Mouse (Mus musculus): ENCODE measurements around the gene Zfp184.
A peak's percentile ranks its signal among the peaks of the same experiment; 100 is the strongest.

The Zfp184 gene

GRCm38 (mm10) chr13:21923417-21923816 lies 21.5 kb upstream of the Zfp184 start:
- DNase-seq: no peak

- peak in 1 of 2 experiments; percentile 23 for DNase-seq
These were observed 20.1 kb upstream of the Zfp184 start for GRCm38 (mm10) chr13:21924734-21925335.

DNA sequence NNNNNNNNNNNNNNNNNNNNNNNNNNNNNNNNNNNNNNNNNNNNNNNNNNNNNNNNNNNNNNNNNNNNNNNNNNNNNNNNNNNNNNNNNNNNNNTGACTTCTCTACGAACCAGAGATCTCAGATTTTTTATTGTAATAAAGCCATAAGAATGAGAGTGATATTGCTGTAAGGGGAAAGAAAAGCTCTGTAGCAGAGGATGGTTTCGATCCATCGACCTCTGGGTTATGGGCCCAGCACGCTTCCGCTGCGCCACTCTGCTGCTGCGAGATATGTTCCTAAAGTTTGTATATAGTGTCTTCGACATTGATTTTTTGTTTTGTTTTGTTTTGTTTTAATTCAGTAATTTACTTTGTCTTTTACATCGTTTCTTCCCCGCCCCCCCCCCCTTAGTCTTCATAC lies 13.9 kb upstream of the Zfp184 start:
- no peak for DNase-seq

DNA sequence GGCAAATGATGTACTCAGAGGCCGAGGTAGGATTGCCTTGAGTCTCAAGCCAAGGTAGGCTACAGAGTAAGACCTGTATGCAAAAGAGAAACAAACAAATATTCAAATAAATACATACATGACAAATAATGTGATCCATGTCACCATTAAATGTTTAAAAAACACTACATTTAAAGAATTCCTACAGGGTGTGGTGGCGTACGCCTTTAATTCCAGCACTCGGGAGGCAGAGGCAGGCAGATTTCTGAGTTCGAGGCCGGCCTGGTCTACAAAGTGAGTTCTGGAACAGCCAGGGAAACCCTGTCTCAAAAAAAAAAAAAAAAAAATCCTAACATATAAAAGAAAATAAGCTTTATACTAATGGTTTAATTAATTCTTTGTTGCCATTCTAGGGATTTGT lies 13.2 kb upstream of the Zfp184 start:
- no peak for DNase-seq

DNA sequence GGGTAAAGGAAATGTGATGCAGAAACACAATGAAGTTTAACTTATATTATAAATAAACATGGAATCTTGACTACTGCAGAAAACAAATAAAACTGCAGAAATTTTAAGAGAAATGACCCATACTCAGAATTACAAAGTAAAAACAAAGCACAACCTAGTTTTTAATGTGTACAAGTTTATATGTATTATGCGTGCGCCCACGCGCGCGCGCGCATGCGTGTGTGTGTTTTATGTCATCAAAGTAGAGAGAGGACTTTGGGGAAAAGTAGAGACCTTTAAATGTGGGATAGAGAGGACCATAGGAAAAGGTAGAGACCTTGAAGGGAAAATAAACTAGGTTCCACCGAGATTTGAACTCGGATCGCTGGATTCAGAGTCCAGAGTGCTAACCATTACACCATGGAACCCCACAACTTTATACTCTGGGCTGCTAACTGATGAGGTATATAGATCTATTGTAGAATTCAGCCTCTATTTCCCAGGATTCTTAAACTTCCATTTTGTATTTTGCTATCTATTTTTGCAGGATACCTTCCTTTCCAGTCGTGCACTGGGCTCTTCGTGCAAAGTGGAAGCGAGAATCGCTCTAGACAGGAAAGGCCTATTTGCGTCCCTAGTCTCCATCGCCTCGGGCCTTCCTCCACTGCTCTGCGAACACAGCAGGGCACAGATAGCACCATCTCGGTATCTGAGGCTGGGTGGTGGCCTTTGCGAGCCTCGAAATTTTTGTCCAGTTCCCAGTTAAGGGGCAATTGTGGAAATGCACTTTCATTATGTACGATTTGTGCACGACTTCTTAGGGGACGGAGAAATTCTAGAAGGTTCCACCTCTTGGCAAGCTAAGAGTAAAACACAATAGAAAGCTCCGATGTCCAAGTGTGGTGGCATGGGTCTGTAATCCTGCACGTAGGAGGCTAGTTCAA lies 11.0 kb upstream of the Zfp184 start:
- peak in 1 of 2 experiments; percentile 15 for DNase-seq

DNA sequence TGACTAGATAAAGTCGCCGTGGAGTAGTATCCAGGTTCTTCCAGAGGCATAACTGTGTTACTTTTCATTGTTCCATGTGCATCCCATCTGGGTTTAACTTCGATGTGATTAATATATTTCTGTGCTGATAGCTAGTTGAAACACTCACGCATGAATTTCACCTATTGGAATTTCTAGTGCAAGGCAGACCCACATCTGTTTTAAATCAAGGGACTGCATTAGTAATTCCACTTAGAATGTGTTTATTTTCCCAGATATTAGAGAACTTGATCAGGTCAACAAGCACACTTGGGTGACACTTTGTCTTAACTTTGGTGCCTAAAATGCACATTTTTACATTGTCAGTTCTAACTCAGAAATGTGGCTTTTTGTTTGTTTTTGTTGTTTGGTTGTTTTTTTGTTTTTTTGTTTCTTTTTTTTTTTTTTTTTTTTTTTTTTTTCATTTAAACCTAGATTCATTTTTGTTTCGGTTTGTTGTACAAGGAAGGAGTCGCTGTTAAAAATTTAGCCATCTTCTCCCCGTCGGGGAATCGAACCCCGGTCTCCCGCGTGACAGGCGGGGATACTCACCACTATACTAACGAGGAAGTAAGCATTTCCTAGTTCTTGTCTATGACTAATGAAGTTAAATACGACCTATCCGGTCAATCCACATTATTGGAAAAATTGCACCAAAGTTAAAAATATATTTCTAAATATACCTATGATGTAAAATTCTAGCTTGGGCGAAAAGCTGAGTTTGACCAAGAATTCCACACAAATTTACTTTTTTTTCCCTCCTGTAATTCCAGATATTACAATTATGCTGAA lies 9.7 kb upstream of the Zfp184 start:
- DNase-seq: peak; percentile 60 to 70

- DNase-seq: no peak
These were observed 9.1 kb upstream of the Zfp184 start for GRCm38 (mm10) chr13:21935833-21936232.

DNA sequence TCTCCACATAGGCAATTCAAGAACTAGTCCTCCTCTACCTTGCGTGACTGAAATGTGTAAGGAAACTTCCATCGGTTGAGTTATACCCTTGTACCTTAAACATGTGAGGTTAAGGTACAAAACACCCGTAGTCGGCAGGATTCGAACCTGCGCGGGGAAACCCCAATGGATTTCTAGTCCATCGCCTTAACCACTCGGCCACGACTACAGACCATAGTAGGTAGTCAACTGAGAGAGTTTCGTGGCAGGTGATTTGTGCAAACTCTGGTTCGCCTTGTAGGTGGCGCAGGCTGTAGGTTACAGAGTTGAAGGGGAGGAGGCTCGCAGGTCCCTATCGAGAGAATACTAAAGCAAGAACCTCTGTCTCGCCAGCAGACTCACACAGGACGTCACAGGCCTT lies 7.9 kb upstream of the Zfp184 start:
- DNase-seq: peak; percentile 22 to 49

- peak; percentile 79 to 88 for DNase-seq
These were observed 4.7 kb upstream of the Zfp184 start for GRCm38 (mm10) chr13:21940213-21940612.

DNA sequence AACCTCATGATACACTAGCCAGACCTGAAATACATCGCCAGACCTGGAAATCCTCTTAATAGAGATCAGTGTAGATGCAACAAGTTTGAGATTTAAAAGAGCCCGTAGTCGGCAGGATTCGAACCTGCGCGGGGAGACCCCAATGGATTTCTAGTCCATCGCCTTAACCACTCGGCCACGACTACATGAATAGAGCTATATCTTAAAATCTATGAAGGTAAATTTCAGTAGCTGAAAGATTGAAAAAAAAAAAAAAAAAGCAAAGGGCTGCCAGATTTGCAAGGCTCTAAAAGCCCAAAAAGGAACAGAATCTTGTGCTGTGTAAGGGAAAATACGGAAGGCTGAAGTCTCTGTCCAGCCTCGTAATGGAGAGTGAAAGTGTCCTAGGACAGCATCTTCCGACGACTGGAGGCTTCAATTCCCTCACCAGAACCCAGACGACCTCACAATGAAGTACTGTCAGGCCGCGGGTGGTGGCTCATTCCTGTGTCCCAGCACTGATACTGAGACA lies 4.0 kb upstream of the Zfp184 start:
- DNase-seq: peak; percentile 87 to 89

- DNase-seq: no peak
These were observed 1.2 kb upstream of the Zfp184 start for GRCm38 (mm10) chr13:21943644-21944043.

GRCm38 (mm10) chr13:21944592-21944925 lies 335 bp upstream of the Zfp184 start:
- DNase-seq: peak in 1 of 2 experiments; percentile 90

GRCm38 (mm10) chr13:21969269-21969668 lies 24.4 kb downstream of the Zfp184 start:
- no peak for DNase-seq

- DNase-seq: no peak
These were observed 24.9 kb downstream of the Zfp184 start for GRCm38 (mm10) chr13:21969816-21970215.

DNA sequence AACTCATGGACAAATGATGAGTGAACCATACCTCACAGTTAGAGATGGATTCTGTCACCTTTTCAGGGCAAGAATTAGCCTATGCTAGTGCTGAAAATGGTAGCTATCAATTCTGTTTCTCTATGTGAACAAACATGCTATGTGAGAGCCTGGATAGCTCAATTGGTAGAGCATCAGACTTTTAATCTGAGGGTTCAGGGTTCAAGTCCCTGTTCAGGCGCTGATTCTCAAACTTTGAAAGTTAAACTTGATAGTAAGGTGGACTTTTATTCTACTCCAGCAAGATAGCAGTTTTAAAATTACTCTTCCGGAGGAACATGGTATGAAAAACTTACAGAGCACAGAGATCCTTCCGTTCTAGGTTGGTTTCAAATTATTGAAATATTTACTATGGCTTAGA lies 26.7 kb downstream of the Zfp184 start:
- DNase-seq: peak in 1 of 2 experiments; percentile 41

DNA sequence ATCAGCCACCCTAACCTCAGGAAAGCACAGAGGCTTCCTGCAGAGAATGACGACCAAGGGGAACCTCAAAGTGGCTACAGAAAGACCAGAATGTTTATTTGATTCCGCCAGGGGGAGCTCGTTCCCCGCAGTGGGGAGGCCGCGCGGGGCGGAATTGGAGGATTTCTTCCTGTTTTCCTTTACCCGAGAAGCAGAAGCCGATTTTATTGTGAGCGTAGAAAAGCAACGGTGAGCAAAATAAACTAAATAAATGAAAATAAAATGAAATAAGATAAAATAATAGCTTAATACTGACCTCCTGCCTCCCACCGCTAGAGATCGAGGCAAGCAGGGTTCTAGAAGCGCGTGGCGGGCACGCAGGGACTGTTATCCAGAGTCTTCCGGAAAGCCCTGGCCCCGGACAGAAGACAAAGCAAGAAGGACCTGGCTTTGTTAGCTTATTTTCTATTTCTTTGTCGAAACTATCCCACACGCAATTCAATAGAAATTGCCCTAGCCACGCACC lies 29.4 kb downstream of the Zfp184 start:
- DNase-seq: peak; percentile 93 to 94

DNA sequence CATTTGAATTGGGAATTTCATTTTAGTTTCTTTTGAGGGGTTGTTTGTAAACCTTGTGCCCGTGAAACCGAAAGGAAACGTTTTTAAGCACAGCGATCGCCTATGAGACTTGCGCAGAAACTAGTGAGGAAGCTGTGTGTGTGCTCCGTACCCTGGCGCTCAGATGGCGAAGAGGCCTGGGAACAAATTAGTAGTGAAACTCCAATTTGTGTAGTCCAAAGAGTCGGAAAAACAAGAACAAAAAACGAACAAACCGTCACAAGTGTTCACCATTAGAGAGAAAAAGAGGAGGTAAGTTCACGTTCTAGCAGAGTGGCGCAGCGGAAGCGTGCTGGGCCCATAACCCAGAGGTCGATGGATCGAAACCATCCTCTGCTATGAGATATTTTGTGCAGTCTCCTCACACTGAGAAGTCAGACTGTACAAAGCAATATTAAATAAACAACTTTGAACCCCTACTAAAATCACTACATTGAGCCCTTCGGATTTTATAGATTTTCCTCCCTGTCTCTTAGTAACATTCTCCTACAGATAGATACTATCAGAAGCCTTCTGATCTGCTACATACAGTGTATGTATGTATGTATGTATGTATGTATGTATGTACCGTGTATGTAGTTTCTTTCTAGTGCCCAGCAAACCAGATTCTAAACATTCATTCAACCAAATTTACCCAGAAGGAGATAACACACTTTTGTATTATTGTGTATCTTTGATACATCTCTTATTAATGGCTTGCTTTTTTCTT lies 30.0 kb downstream of the Zfp184 start:
- DNase-seq: peak; percentile 76 to 84

DNA sequence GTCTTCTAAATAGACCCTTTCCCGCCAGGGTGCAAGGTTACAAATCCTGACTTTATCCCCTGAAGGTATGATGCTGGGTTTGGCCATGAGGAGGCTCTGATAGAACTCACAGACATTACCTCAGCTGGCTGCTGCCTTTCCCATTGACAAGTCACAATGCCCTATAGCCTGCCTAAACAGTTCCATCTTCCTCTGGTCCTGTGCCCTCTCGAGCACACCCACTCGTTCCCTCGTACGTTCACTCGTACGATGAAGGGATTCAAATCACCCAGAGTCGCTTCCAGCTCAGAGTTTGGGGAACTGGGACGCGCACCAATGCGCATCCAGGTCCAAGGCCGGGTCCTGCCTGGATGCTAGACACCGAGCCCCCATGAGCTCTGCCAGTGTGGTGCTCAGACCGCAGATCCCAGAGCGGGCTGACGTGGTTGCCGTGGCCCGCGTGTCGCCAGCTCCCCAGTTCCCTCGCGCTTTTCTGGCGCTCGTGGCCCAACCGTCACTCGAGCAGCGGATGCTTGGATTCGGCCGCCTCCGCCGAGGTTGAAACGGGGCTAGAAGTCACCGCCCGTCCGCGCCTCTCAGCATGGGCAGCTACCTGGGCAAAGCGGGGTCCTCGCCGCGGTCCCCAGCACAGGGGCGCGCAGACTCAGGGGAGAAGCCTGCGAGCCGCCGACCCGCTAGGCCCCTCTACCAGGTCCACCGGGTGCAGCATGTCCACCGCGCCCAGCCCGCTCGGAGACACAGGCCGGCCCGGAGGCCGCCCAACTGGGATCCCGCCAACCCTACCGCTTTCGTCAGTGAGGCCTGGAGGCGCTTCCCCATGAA lies 36.3 kb downstream of the Zfp184 start, which contains the start of gene Pom121l2:
Pom121l2 (plus strand) TSS at position 214 of the 822 bp plus-strand sequence.
- DNase-seq: peak; percentile 67 to 72

DNA sequence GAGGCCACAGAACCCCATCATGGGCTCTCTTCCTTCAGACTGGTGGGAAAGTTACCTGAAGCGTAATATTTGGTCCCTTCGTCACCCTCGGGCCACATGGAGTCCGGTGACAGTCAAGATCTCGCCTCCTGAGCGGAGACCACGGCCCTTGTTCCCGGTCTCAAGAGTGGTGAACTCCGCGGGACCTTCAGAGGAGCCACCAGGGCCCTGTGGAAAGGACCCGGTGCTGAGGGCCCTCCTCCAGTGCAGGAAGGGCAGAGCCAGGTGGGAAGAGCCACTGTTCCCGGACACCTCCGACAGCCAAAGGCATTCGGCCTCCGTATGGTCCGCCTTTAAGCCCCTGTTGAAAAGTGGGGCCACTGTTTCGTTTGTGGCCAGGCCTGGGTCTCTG lies 36.9 kb downstream of the Zfp184 start:
- DNase-seq: no peak

GRCm38 (mm10) chr13:21984486-21984885 lies 39.6 kb downstream of the Zfp184 start:
- no peak for DNase-seq

GRCm38 (mm10) chr13:21992550-21992949 lies 47.7 kb downstream of the Zfp184 start:
- DNase-seq: no peak

All from cerebellum, postnatal 25 days (tissue).